Mouse (Mus musculus) midbrain, embryonic 12.5 days (tissue): ENCODE results near the gene Pgc. TPM values are rescaled to one million over a fixed set of nuclear protein-coding genes. Genes with fewer than 3 reads are reported as not detected.

Experiments
- ATAC-seq: fragments of 200-750 bp; cut with Nextera tagmentation; 2 replicates; pipeline ENCODE4 v1.8.0; 2017; ENCODE audit warnings: low read depth, moderate TSS enrichment, moderate library complexity; ENCODE audit not compliant: low FRiP score
- H3K27ac ChIP-seq: fragments of 300-500 bp; sonication (generic); replicated peaks from 2 replicates; pipeline ENCODE4 v1.5.1; 2016; ENCODE audit warnings: mild to moderate bottlenecking
- H3K27me3 ChIP-seq: fragments of 300-500 bp; sonication (generic); 2 replicates; pipeline ENCODE4 v1.6.1; 2016; ENCODE audit warnings: mild to moderate bottlenecking
- H3K36me3 ChIP-seq: fragments of 300-500 bp; sonication (generic); 2 replicates; pipeline ENCODE4 v1.6.1; 2016
- H3K4me1 ChIP-seq: fragments of 300-500 bp; sonication (generic); 2 replicates; pipeline ENCODE4 v1.6.1; 2016
- H3K4me2 ChIP-seq: fragments of 300-500 bp; sonication (generic); replicated peaks from 2 replicates; pipeline ENCODE4 v1.6.1; 2016; ENCODE audit warnings: mild to moderate bottlenecking, moderate library complexity
- H3K4me3 ChIP-seq: fragments of 300-500 bp; sonication (generic); 2 replicates; pipeline ENCODE4 v1.5.1; 2016; ENCODE audit warnings: mild to moderate bottlenecking
- H3K9ac ChIP-seq: fragments of 300-500 bp; sonication (generic); replicated peaks from 2 replicates; pipeline ENCODE4 v1.6.1; 2016; ENCODE audit warnings: mild to moderate bottlenecking, moderate library complexity
- H3K9me3 ChIP-seq: fragments of 300-500 bp; sonication (generic); 2 replicates; pipeline ENCODE4 v1.6.1; 2016; ENCODE audit warnings: mild to moderate bottlenecking
- WGBS: fragments of 180-500 bp; shearing (Covaris S2); methylation state at CpG from one replicate; pipeline ENCODE4 v1.1.7; 2016; 5-methylcytosine and 5-hydroxymethylcytosine counted together
- polyA plus RNA-seq: library from polyadenylated mRNA; unstranded; fragments of >200 nt; fragmentation: Nextera tagmentation; extraction: Ambion mirVana; gene quantifications from 2 replicates; pipeline ENCODE4 v1.2.1, GENCODE M21; 2016

Gene Pgc
- polyA plus RNA-seq, 1 experiment from 2014 or later, result not detected

DNA sequence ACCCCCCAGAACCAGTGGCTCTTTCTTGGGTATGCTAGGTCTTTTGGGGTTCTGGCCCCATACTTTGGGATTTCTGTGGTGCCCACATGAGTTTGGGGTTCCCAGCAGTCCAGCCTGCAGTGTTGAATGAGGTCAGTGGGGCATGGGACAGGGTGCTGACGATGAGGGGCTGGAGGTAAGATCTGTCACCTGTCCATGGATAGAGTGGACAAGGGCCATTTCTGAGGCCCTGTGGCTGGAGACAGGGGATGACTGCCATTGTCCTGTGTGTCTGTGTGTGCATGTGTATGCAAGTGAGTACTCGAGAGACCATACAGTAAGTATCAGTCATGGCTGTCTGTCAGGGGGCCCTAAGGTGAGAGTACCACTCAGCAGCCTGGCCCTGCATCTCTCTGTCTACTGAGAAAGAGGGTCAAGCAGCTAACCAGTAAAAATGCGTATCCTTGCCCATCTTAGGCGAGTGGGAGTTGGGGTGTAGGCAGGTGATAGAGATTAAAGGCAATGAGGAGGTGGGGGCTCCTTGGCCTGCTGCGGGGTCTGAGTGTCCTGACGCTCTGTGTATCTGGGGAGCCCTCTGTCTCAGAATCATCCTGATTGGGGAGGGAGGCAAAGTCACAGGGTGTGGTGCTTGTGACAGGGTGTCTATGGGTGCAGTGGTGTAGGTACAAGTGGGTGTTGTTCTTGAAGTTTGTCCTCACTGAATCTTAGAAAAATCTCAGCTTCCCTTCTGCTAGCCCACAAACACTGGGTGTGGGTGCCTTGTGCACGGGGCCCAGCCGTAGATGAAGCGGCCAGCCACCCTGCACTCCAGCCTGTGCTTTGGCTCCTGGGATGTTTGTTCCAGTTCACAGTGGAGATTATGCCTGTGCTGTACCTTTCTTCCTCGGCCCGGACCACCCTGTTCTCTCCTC lies 43.0 kb downstream of the Pgc start:
- WGBS, result 87% methylated on average over 11 of the region's 11 CpGs
- H3K4me2 ChIP-seq, result no peak overlapping the region
- no peak overlapping the region for H3K9ac ChIP-seq
- H3K27me3 ChIP-seq, result peaks cover 3% of the 10 kb centered on the region; the same call in 1 of the 2 replicates
- no peak overlapping the region for H3K4me3 ChIP-seq
- H3K9me3 ChIP-seq, result peaks cover 11% of the 10 kb centered on the region
- H3K27ac ChIP-seq, result no peak overlapping the region
- no peaks in the 10 kb centered on the region for H3K4me1 ChIP-seq
- no peaks in the 10 kb centered on the region for H3K36me3 ChIP-seq
- ATAC-seq, result no peak

GRCm38 (mm10) chr17:47773604-47774003 lies 47.0 kb downstream of the Pgc start:
- no peak overlapping the region for H3K9ac ChIP-seq
- peaks cover 3% of the 10 kb centered on the region; the same call in 1 of the 2 replicates for H3K27me3 ChIP-seq
- peaks cover 11% of the 10 kb centered on the region for H3K9me3 ChIP-seq
- ATAC-seq, result no peak
- H3K4me2 ChIP-seq, result no peak overlapping the region
- H3K4me1 ChIP-seq, result no peaks in the 10 kb centered on the region
- no peaks in the 10 kb centered on the region for H3K36me3 ChIP-seq
- no peak overlapping the region for H3K4me3 ChIP-seq
- no peak overlapping the region for H3K27ac ChIP-seq
- WGBS, result 70% methylated on average over 6 of the region's 6 CpGs

GRCm38 (mm10) chr17:47777141-47777540 lies 50.5 kb downstream of the Pgc start:
- Histone ChIP-seq H3K9ac (no peak overlapping the region), H3K27ac (no peak overlapping the region), H3K36me3 (no peaks in the 10 kb centered on the region), H3K4me2 (no peak overlapping the region), H3K4me1 (no peaks in the 10 kb centered on the region), H3K9me3 (peaks cover 7% of the 10 kb centered on the region), H3K4me3 (no peak overlapping the region), H3K27me3 (0 out of 2 replicates have a peak, but pooled peaks cover 6% of the 10 kb centered on the region)
- ATAC-seq, result no peak
- WGBS, result 78% methylated on average over 2 of the region's 2 CpGs

DNA sequence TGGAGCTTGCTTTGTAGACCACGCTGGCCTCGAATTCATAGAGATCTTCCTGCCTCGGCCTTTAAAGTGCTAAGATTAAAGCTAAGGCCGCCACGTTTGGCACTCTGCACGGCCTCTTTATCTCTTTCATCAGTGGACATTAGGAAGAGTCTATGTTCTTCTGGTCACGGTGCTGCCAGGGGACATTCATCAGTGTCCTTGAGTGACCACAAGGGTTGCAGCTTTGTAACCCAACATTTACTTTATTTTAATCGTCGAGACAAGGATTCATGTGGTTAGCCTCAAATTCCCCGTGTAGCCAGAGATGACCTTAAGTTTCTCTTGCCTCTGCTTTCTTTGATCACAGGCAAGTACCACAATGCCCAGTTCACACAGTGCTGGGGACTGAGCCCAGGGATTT lies 53.8 kb downstream of the Pgc start:
- ATAC-seq, result no peak
- WGBS, result 84% methylated on average over 10 of the region's 10 CpGs
- Histone ChIP-seq H3K36me3 (no peaks in the 10 kb centered on the region), H3K27me3 (0 out of 2 replicates have a peak, but pooled peaks cover 9% of the 10 kb centered on the region), H3K4me3 (no peak overlapping the region), H3K9ac (no peak overlapping the region), H3K27ac (no peak overlapping the region), H3K4me1 (no peaks in the 10 kb centered on the region), H3K9me3 (no peaks in the 10 kb centered on the region), H3K4me2 (no peak overlapping the region)

GRCm38 (mm10) chr17:47782486-47782885 lies 55.8 kb downstream of the Pgc start:
- 0 out of 2 replicates have a peak, but pooled peaks cover 11% of the 10 kb centered on the region for H3K27me3 ChIP-seq
- ATAC-seq, result no peak
- no peak overlapping the region for H3K9ac ChIP-seq
- no peak overlapping the region for H3K27ac ChIP-seq
- H3K9me3 ChIP-seq, result no peaks in the 10 kb centered on the region
- H3K4me3 ChIP-seq, result no peak overlapping the region
- no peaks in the 10 kb centered on the region for H3K36me3 ChIP-seq
- 87% methylated on average over 3 of the region's 3 CpGs for WGBS
- H3K4me2 ChIP-seq, result no peak overlapping the region
- H3K4me1 ChIP-seq, result no peaks in the 10 kb centered on the region; the same call in 1 of the 2 replicates

DNA sequence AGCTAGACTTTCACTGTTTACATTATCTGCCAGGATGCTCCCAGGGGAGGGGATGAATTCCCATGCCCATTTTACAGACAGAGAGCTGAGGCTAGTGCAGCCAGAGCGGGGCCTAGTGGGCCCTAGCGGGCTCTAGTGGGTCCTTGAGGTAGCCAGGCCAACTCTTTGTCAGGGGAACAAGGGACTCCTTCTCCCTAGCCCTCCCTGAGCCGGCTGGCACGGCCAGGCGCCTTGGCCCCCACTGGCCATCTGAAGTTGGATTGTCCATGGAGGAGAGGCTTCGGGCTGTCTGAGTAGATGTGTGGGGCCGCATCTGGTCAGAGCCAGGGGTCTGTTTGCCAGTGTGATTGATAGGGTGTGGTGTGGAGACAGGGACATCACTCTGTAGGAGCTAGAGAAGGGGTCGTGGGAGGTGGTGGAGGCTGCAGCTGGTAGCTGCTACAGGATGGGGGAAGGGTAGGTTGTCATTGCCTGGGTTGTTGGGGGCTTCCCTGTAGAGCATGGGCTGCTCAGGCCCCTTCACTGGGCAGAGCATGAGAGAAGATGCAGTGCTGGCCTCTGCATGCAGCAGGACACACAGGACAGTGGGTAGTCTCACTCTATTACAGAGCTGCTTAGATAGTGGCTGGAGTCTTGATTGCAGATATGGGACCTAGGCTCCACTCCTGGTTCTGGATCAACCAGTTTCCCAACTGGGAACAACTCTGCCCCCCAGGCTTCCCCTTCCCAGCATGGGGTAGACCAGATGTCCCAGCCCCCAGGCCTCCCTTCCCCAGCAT lies 57.0 kb downstream of the Pgc start:
- Histone ChIP-seq H3K4me3 (no peak overlapping the region), H3K36me3 (no peaks in the 10 kb centered on the region), H3K4me1 (peaks cover 11% of the 10 kb centered on the region), H3K27me3 (peaks cover 18% of the 10 kb centered on the region), H3K9ac (no peak overlapping the region), H3K9me3 (no peaks in the 10 kb centered on the region), H3K4me2 (no peak overlapping the region), H3K27ac (no peak overlapping the region)
- WGBS, result 85% methylated on average over 8 of the region's 8 CpGs
- ATAC-seq, result no peak

Other genes with a start within 250 kb of the Pgc start
- 32.2 and 32.7 TPM in 2 replicates for gene Taf8, start 224.6 kb upstream of the Pgc start, polyA plus RNA-seq
- 127 and 145 TPM in 2 replicates for gene Ccnd3, start 221.8 kb upstream of the Pgc start, polyA plus RNA-seq
- 30.8 and 31.5 TPM in 2 replicates for gene Bysl, start 115.3 kb upstream of the Pgc start, polyA plus RNA-seq
- gene Med20, start 115.3 kb upstream of the Pgc start, polyA plus RNA-seq, result 39.5 and 41.0 TPM in 2 replicates
- gene Gm20517, start 115.3 kb upstream of the Pgc start, polyA plus RNA-seq, result 2.2 and 2.5 TPM in 2 replicates
- gene Usp49, start 96.2 kb upstream of the Pgc start, polyA plus RNA-seq, result 10.5 and 11.9 TPM in 2 replicates
- gene Tomm6, start 38.5 kb upstream of the Pgc start, polyA plus RNA-seq, result 337 and 352 TPM in 2 replicates
- gene Frs3, start 37.8 kb upstream of the Pgc start, polyA plus RNA-seq, result 18.8 and 19.4 TPM in 2 replicates
- 0.34 and 0.41 TPM in 2 replicates for gene Gm21981, start 32.4 kb upstream of the Pgc start, polyA plus RNA-seq
- 0.57 and 1.3 TPM in 2 replicates for gene Prickle4, start 32.1 kb upstream of the Pgc start, polyA plus RNA-seq
- 3.0 and 3.1 TPM in 2 replicates for gene Tfeb, start 10.2 kb downstream of the Pgc start, polyA plus RNA-seq
- 7.6 and 11.7 TPM in 2 replicates for gene Mdfi, start 107.8 kb downstream of the Pgc start, polyA plus RNA-seq
- 34.5 and 35.3 TPM in 2 replicates for gene Foxp4, start 197.8 kb downstream of the Pgc start, polyA plus RNA-seq